Comparison of ENCODE assay signal across 8 mouse cellular contexts in genomic region chr8:80055777-80056176, GRCm38 (mm10). TPM values are rescaled to one million over a fixed set of nuclear protein-coding genes. Genes with fewer than 3 reads are reported as not detected.
DNase-seq lines count a peak whose midpoint lies in the region; ATAC-seq lines count a peak whose summit lies in the region.

No protein-coding gene starts in this region.

- no peaks in the 10 kb centered on the region for H3K36me3 ChIP-seq in kidney, embryonic 14.5 days (ENCODE audit: control insufficient read depth, insufficient read depth, low read length)
- H3K36me3 ChIP-seq in hindbrain, embryonic 16.5 days (ENCODE audit: control insufficient read depth, insufficient read depth, low read length): no peaks in the 10 kb centered on the region

- no peak for DNase-seq in kidney, postnatal 4 days
- peak; percentile 69 for DNase-seq in embryo, embryonic 11 days
- DNase-seq in neural tube, embryonic 10.5 days (ENCODE audit: extremely low spot score, low spot score): peak; percentile 47
- no peak for DNase-seq in ovary, postnatal 14 days (ENCODE audit: low spot score)
- no peak for DNase-seq in left cerebral cortex, postnatal 10 days (ENCODE audit: extremely low spot score in 1 of 2, low spot score in 2 of 2)
- DNase-seq in cerebellum, adult 18-20 months: no peak

- peaks cover 13% of the 10 kb centered on the region; the same call in 1 of the 2 replicates for H3K27me3 ChIP-seq in kidney, embryonic 14.5 days (ENCODE audit: control insufficient read depth, insufficient read depth, low read length)
- H3K27me3 ChIP-seq in hindbrain, embryonic 16.5 days (replicated peaks; ENCODE audit: control insufficient read depth, insufficient read depth, low read length): peaks cover 11% of the 10 kb centered on the region

- no peak overlapping the region for H3K9ac ChIP-seq in kidney, embryonic 14.5 days (ENCODE audit: low read depth, low read length)
- H3K9ac ChIP-seq in hindbrain, embryonic 16.5 days (ENCODE audit: low read depth, low read length): peak overlapping the region; percentile 27; the same call in 1 of the 2 replicates

- no peak for ATAC-seq in kidney, embryonic 14.5 days (ENCODE audit: low FRiP score, low TSS enrichment)
- peak; percentile 47 for ATAC-seq in hindbrain, embryonic 16.5 days

- H3K9me3 ChIP-seq in kidney, embryonic 14.5 days (ENCODE audit: control insufficient read depth, low read length): no peaks in the 10 kb centered on the region
- H3K9me3 ChIP-seq in hindbrain, embryonic 16.5 days (ENCODE audit: control insufficient read depth, low read length): 0 out of 2 replicates have a peak, but pooled peaks cover 2% of the 10 kb centered on the region

- intact Hi-C loops in left cerebral cortex, postnatal 10 days (cut with DNase I): no loop called here

- H3K27ac ChIP-seq in kidney, embryonic 14.5 days (ENCODE audit: low read depth, low read length): no peak overlapping the region
- H3K27ac ChIP-seq in hindbrain, embryonic 16.5 days (ENCODE audit: low read depth, low read length): no peak overlapping the region

- H3K4me2 ChIP-seq in kidney, embryonic 14.5 days (replicated peaks; ENCODE audit: low read depth, low read length): peak overlapping the region; percentile 92
- peak overlapping the region; percentile 88 for H3K4me2 ChIP-seq in hindbrain, embryonic 16.5 days (ENCODE audit: low read length)

- WGBS in kidney, embryonic 14.5 days: 8% methylated on average over 10 of the region's 10 CpGs
- WGBS in hindbrain, embryonic 16.5 days: 4% methylated on average over 10 of the region's 10 CpGs

- peaks cover 12% of the 10 kb centered on the region; the same call in 1 of the 2 replicates for H3K4me1 ChIP-seq in kidney, embryonic 14.5 days (ENCODE audit: control insufficient read depth, insufficient read depth, low read length)
- H3K4me1 ChIP-seq in hindbrain, embryonic 16.5 days (ENCODE audit: control insufficient read depth, insufficient read depth, low read depth, low read length): peaks cover 13% of the 10 kb centered on the region

- peak overlapping the region; percentile 16; the same call in 1 of the 2 replicates for H3K4me3 ChIP-seq in kidney, embryonic 14.5 days (ENCODE audit: low read length)
- peak overlapping the region; percentile 34 for H3K4me3 ChIP-seq in hindbrain, embryonic 16.5 days (ENCODE audit: low read length)

RNA-seq across cellular contexts. Expression of gene Hhip, which starts 2.0 kb away (rescaled TPM):
- 2.0 and 2.1 TPM in 2 replicates for polyA plus RNA-seq in kidney, embryonic 14.5 days (2014; fragmentation: Nextera tagmentation; extraction: Ambion mirVana)
- polyA plus RNA-seq in hindbrain, embryonic 16.5 days (2015; fragmentation: Nextera tagmentation; extraction: Ambion mirVana): 3.0 and 3.1 TPM in 2 replicates
- total RNA-seq in left cerebral cortex, postnatal 10 days (2021): 1 to 10 TPM; 2.6 to 3.6 TPM

Comparison
In these comparisons a context has a peak if more than half of its experiments do, and no peak if none do; other contexts are left out.
1. DNase-seq: peak in embryo, embryonic 11 days (single experiment) and neural tube, embryonic 10.5 days (single experiment); none in kidney, postnatal 4 days (0 of 2), ovary, postnatal 14 days (single experiment), left cerebral cortex, postnatal 10 days (0 of 2) and cerebellum, adult 18-20 months (0 of 2).